Mouse (Mus musculus): Measurements from ENCODE around the gene Xrra1. TPM values are rescaled to one million over a fixed set of nuclear protein-coding genes. Genes with fewer than 3 reads are reported as not detected.

The Xrra1 gene
- polyA plus RNA-seq, 1 experiment from 2014 or later, result 0.36 TPM

GRCm38 (mm10) chr7:99876345-99876744 is 17.4 kb downstream of the Xrra1 start:
- Histone ChIP-seq H3K9me3 (ENCODE audit: control insufficient read depth, low read length) (no peaks in the 10 kb centered on the region), H3K4me3 (ENCODE audit: low read depth, low read length) (no peak overlapping the region), H3K27me3 (ENCODE audit: control insufficient read depth, insufficient read depth, low read length) (no peaks in the 10 kb centered on the region), H3K4me1 (ENCODE audit: control insufficient read depth, insufficient read depth, low read length) (no peaks in the 10 kb centered on the region), H3K9ac (ENCODE audit: low read length) (no peak overlapping the region), H3K4me2 (ENCODE audit: low read depth, severe bottlenecking) (no peak overlapping the region), H3K27ac (replicated peaks; ENCODE audit: low read depth, low read length) (no peak overlapping the region), H3K36me3 (ENCODE audit: control insufficient read depth, insufficient read depth, low read length) (no peaks in the 10 kb centered on the region)
- no peak for ATAC-seq (ENCODE audit: insufficient number of reproducible peaks, low FRiP score, low TSS enrichment, low read depth)
- peak; percentile 90 for DNase-seq (ENCODE audit: low spot score)
- under 1% methylated on average over 3 of the region's 3 CpGs for WGBS

DNA sequence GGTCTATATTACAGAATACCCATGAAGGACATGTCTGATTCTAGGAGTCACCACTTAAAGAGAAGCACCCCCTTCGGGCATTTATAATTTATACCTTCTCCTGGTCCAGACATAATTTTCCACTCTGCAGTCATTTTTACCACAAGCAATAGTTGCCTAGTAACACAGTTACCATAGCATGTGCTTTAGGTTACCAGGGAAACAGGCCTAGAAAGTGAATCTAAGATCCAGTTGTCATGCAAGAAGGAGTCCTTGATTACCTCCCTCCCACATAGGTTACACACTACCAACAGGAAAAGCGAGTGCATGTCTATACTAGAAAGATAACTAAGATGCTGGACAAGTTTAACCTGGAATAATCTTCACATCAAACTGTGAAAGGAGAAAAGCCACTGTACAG is 19.3 kb downstream of the Xrra1 start:
- no peak overlapping the region for H3K4me2 ChIP-seq (ENCODE audit: low read depth, severe bottlenecking)
- H3K4me3 ChIP-seq (ENCODE audit: low read depth, low read length), result no peak overlapping the region
- H3K4me1 ChIP-seq (ENCODE audit: control insufficient read depth, insufficient read depth, low read length), result no peaks in the 10 kb centered on the region
- no peak overlapping the region for H3K9ac ChIP-seq (ENCODE audit: low read length)
- no peaks in the 10 kb centered on the region for H3K9me3 ChIP-seq (ENCODE audit: control insufficient read depth, low read length)
- WGBS, result 88% methylated on average over 2 of the region's 2 CpGs
- H3K36me3 ChIP-seq (ENCODE audit: control insufficient read depth, insufficient read depth, low read length), result no peaks in the 10 kb centered on the region
- H3K27ac ChIP-seq (replicated peaks; ENCODE audit: low read depth, low read length), result no peak overlapping the region
- DNase-seq (ENCODE audit: low spot score) (no peak), ATAC-seq (ENCODE audit: insufficient number of reproducible peaks, low FRiP score, low TSS enrichment, low read depth) (no peak)
- no peaks in the 10 kb centered on the region for H3K27me3 ChIP-seq (ENCODE audit: control insufficient read depth, insufficient read depth, low read length)

DNA sequence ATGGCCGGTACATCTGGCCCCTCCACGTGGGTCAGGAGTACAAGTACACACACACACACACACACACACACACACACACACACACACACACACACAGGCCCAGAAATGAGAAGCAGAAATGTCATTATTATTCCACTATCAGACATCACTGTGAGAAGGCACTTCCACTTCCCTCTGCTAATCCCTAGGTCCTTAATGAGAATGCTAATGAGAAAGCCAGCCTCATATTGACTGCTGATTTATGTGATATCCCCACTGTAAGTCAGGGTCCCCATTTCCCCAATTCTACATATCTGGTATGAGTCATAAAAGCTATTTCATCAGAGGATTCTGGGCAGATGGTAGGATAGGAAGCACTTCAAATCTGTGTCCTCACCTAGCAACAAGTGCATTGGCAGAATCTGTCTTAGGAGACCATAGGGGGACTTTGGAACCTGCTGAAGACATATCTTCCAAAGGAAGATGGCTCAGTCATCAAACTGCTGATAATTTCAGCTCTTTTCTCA is 28.4 kb downstream of the Xrra1 start:
- Histone ChIP-seq H3K4me3 (ENCODE audit: low read depth, low read length) (no peak overlapping the region), H3K4me1 (ENCODE audit: control insufficient read depth, insufficient read depth, low read length) (no peaks in the 10 kb centered on the region), H3K9ac (ENCODE audit: low read length) (no peak overlapping the region), H3K4me2 (ENCODE audit: low read depth, severe bottlenecking) (no peak overlapping the region), H3K27ac (replicated peaks; ENCODE audit: low read depth, low read length) (no peak overlapping the region), H3K9me3 (ENCODE audit: control insufficient read depth, low read length) (no peaks in the 10 kb centered on the region), H3K36me3 (ENCODE audit: control insufficient read depth, insufficient read depth, low read length) (no peaks in the 10 kb centered on the region), H3K27me3 (ENCODE audit: control insufficient read depth, insufficient read depth, low read length) (no peaks in the 10 kb centered on the region)
- ATAC-seq (ENCODE audit: insufficient number of reproducible peaks, low FRiP score, low TSS enrichment, low read depth) (no peak), DNase-seq (ENCODE audit: low spot score) (no peak)
- 63% methylated on average over 2 of the region's 2 CpGs for WGBS

DNA sequence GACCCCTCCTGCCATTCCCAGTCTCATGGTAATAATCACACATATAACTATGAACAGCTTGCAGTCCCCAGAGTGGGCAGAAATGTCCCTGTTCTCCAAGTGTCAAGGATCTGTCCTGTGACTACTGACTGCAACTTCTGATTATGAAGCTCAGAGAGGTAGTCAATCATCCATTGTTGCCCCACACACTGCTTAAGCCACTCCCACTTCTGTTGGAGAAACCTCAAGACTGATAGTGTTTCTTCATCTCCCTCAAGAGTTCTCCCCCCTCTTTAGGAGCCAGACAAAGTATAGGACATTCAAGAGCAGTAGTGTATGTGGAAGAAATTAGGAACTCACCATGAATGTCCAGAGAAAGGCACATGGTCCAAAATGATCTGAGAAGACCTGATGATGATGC is 28.8 kb downstream of the Xrra1 start:
- no peak overlapping the region for H3K4me3 ChIP-seq (ENCODE audit: low read depth, low read length)
- H3K9me3 ChIP-seq (ENCODE audit: control insufficient read depth, low read length), result no peaks in the 10 kb centered on the region
- H3K4me2 ChIP-seq (ENCODE audit: low read depth, severe bottlenecking), result no peak overlapping the region
- H3K36me3 ChIP-seq (ENCODE audit: control insufficient read depth, insufficient read depth, low read length), result no peaks in the 10 kb centered on the region
- no peaks in the 10 kb centered on the region for H3K4me1 ChIP-seq (ENCODE audit: control insufficient read depth, insufficient read depth, low read length)
- DNase-seq (ENCODE audit: low spot score) (no peak), ATAC-seq (ENCODE audit: insufficient number of reproducible peaks, low FRiP score, low TSS enrichment, low read depth) (no peak)
- no peak overlapping the region for H3K9ac ChIP-seq (ENCODE audit: low read length)
- H3K27ac ChIP-seq (replicated peaks; ENCODE audit: low read depth, low read length), result no peak overlapping the region
- no peaks in the 10 kb centered on the region for H3K27me3 ChIP-seq (ENCODE audit: control insufficient read depth, insufficient read depth, low read length)

DNA sequence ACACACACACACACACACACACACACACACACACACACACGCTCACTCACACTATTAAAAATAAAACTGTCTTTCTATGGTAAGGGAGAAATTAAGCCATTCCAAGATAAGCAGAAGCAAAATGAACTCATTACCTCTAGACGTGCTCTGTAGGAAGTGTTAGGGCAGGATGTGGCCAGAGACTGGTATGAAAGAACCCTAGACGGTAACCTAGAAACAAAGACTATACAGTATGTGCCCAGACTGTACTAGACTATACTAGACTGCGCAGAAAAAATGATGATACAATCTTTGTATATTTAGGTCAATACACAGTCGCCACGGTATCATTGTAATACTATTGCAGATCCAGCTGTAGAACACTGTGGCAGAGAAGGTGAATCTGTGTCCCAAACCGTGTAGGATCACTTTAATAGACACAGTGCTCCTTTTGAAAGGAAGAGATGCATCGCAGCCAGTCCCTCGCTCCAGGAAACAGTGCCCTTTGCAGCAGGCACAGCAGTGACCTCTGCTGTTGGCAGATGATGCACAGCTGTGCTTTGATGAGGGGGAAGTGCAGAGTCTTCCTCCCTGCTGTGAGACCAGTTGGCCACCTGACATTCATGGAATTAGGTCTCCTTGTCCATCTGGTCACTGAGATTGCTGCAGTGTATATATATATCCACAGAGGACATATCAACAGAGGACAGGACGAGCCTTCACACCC is 30.4 kb downstream of the Xrra1 start:
- H3K36me3 ChIP-seq (ENCODE audit: control insufficient read depth, insufficient read depth, low read length), result no peaks in the 10 kb centered on the region
- no peaks in the 10 kb centered on the region for H3K9me3 ChIP-seq (ENCODE audit: control insufficient read depth, low read length)
- H3K27ac ChIP-seq (replicated peaks; ENCODE audit: low read depth, low read length), result no peak overlapping the region
- H3K9ac ChIP-seq (ENCODE audit: low read length), result no peak overlapping the region
- H3K27me3 ChIP-seq (ENCODE audit: control insufficient read depth, insufficient read depth, low read length), result no peaks in the 10 kb centered on the region
- DNase-seq (ENCODE audit: low spot score) (peak; percentile 27), ATAC-seq (ENCODE audit: insufficient number of reproducible peaks, low FRiP score, low TSS enrichment, low read depth) (no peak)
- no peaks in the 10 kb centered on the region for H3K4me1 ChIP-seq (ENCODE audit: control insufficient read depth, insufficient read depth, low read length)
- H3K4me2 ChIP-seq (ENCODE audit: low read depth, severe bottlenecking), result no peak overlapping the region
- WGBS, result 51% methylated on average over 10 of the region's 10 CpGs
- H3K4me3 ChIP-seq (ENCODE audit: low read depth, low read length), result no peak overlapping the region

GRCm38 (mm10) chr7:99890168-99890755 is 31.3 kb downstream of the Xrra1 start:
- H3K27me3 ChIP-seq (ENCODE audit: control insufficient read depth, insufficient read depth, low read length), result no peaks in the 10 kb centered on the region
- DNase-seq (ENCODE audit: low spot score) (no peak), ATAC-seq (ENCODE audit: insufficient number of reproducible peaks, low FRiP score, low TSS enrichment, low read depth) (no peak)
- no peak overlapping the region for H3K4me3 ChIP-seq (ENCODE audit: low read depth, low read length)
- H3K4me1 ChIP-seq (ENCODE audit: control insufficient read depth, insufficient read depth, low read length), result no peaks in the 10 kb centered on the region
- no peak overlapping the region for H3K27ac ChIP-seq (replicated peaks; ENCODE audit: low read depth, low read length)
- H3K36me3 ChIP-seq (ENCODE audit: control insufficient read depth, insufficient read depth, low read length), result no peaks in the 10 kb centered on the region
- no peaks in the 10 kb centered on the region for H3K9me3 ChIP-seq (ENCODE audit: control insufficient read depth, low read length)
- no peak overlapping the region for H3K9ac ChIP-seq (ENCODE audit: low read length)
- WGBS, result 78% methylated on average over 3 of the region's 3 CpGs
- no peak overlapping the region for H3K4me2 ChIP-seq (ENCODE audit: low read depth, severe bottlenecking)

DNA sequence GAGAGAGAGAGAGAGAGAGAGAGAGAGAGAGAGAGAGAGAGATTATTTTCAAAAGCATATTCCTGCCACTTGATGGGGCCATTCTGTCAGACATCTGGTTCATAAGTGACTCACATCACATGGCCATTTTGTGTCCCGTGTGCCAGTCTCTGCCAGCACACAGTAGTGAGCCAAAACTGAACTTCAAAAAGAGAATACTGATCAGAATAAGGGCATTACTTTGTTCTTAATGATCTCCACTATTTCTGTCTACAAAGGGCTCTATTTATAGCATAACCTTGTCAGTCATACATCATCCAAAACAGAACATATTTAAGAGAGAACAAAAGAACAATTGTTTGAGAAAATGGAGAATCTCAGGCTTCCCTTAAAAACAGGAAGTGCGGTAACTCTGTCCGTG is 32.6 kb downstream of the Xrra1 start:
- Histone ChIP-seq H3K4me3 (ENCODE audit: low read depth, low read length) (no peak overlapping the region), H3K36me3 (ENCODE audit: control insufficient read depth, insufficient read depth, low read length) (no peaks in the 10 kb centered on the region), H3K4me1 (ENCODE audit: control insufficient read depth, insufficient read depth, low read length) (no peaks in the 10 kb centered on the region), H3K9me3 (ENCODE audit: control insufficient read depth, low read length) (no peaks in the 10 kb centered on the region), H3K27ac (replicated peaks; ENCODE audit: low read depth, low read length) (no peak overlapping the region), H3K27me3 (ENCODE audit: control insufficient read depth, insufficient read depth, low read length) (no peaks in the 10 kb centered on the region), H3K9ac (ENCODE audit: low read length) (no peak overlapping the region), H3K4me2 (ENCODE audit: low read depth, severe bottlenecking) (no peak overlapping the region)
- ATAC-seq (ENCODE audit: insufficient number of reproducible peaks, low FRiP score, low TSS enrichment, low read depth) (no peak), DNase-seq (ENCODE audit: low spot score) (no peak)
- 69% methylated on average over 3 of the region's 3 CpGs for WGBS

- WGBS, result 93% methylated on average over 2 of the region's 2 CpGs
- no peaks in the 10 kb centered on the region for H3K27me3 ChIP-seq (ENCODE audit: control insufficient read depth, insufficient read depth, low read length)
- ATAC-seq (ENCODE audit: insufficient number of reproducible peaks, low FRiP score, low TSS enrichment, low read depth), result no peak
Observed at GRCm38 (mm10) chr7:99892351-99892750, 33.4 kb downstream of the Xrra1 start.

More at GRCm38 (mm10) chr7:99892351-99892750, 33.4 kb downstream of the Xrra1 start:
- Histone ChIP-seq H3K4me2 (ENCODE audit: low read depth, severe bottlenecking) (no peak overlapping the region), H3K4me1 (ENCODE audit: control insufficient read depth, insufficient read depth, low read length) (no peaks in the 10 kb centered on the region), H3K9ac (ENCODE audit: low read length) (no peak overlapping the region), H3K9me3 (ENCODE audit: control insufficient read depth, low read length) (no peaks in the 10 kb centered on the region), H3K36me3 (ENCODE audit: control insufficient read depth, insufficient read depth, low read length) (no peaks in the 10 kb centered on the region), H3K27ac (replicated peaks; ENCODE audit: low read depth, low read length) (no peak overlapping the region), H3K4me3 (ENCODE audit: low read depth, low read length) (no peak overlapping the region)
- no peak for DNase-seq (ENCODE audit: low spot score)
